In the genomic region with DNA sequence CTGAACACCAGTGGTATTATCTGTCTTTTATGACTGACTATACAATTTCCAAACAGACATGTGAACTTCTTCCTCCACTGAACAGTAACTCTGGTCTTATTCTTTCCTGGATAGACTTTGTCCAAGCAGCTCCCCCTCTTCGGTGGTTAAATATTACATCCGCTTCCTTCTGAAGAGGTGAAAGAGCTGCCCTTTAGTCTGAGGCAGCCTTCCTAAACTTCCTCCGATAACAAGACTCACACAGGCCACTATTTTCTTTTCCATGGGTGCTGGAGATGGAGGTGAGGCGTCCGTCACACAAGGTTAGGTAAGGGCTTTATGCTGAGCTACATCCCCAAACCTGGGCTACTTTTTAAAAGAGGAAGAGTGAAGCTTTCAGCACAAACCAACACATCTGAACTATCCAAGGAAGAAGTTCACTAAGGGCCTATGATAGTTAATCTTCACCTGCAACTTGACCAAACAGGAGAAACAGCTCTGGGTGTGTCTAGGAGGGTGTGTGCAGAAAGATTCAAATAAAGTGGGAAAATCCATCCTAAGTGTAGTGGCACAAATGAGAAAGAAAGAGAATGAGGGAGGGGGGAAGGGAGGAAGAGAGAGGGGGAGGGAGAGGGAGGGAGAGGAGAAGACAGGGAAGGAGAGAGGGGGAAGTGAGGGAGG, we compare ENCODE assay signal across 28 mouse cellular contexts. TPM values are rescaled to one million over a fixed set of nuclear protein-coding genes. Genes with fewer than 3 reads are reported as not detected.
DNase-seq lines count a peak whose midpoint lies in the region; ATAC-seq and TF ChIP-seq lines count a peak whose summit lies in the region.
"Had no signal": no experiment of that assay in that cellular context is flagged by ENCODE, and none has a peak within 500 bp of the region (broad histone marks: within the 10 kb centered on the region; RNA-seq: fewer than 3 reads in every experiment).

No protein-coding gene starts in this region.

- no peak overlapping the region for H3K9ac ChIP-seq in intestine, embryonic 14.5 days (ENCODE audit: low read length)
- H3K9ac ChIP-seq in kidney, postnatal 0 days (ENCODE audit: low read depth, low read length), result no peak overlapping the region
- H3K9ac ChIP-seq in stomach, embryonic 15.5 days, result no peak overlapping the region
- no peak overlapping the region for H3K9ac ChIP-seq in liver, postnatal 0 days (replicated peaks)
- H3K9ac ChIP-seq: hindbrain, embryonic 12.5 days; limb, embryonic 12.5 days; midbrain, embryonic 12.5 days; neural tube, embryonic 15.5 days had no signal

- TF ChIP-seq POLR2A in kidney, adult 2 months (IDR thresholded peaks at IDR 0.05; ENCODE audit: low read depth, low read length), result no peak

- ATAC-seq in intestine, embryonic 14.5 days (replicated peaks; ENCODE audit: low FRiP score, low TSS enrichment, low read depth), result peak; percentile 84
- peak; percentile 48 for ATAC-seq in kidney, postnatal 0 days (replicated peaks; ENCODE audit: low FRiP score, low read depth)
- ATAC-seq in stomach, embryonic 15.5 days (ENCODE audit: insufficient read depth, low FRiP score, low read depth), result peak; percentile 39; the same call in 1 of the 2 replicates
- ATAC-seq in megakaryocyte progenitor cell, adult 5-6 weeks (replicated peaks; ENCODE audit: poor library complexity), result no peak
- no peak for ATAC-seq in liver, postnatal 0 days
- ATAC-seq: forebrain, embryonic 16.5 days had no signal

- H3K4me3 ChIP-seq in intestine, embryonic 14.5 days (ENCODE audit: low read depth, low read length), result no peak overlapping the region
- peak overlapping the region; percentile 22; the same call in 1 of the 2 replicates for H3K4me3 ChIP-seq in kidney, adult 2 months (ENCODE audit: insufficient read depth, low read depth, low read length)
- no peak overlapping the region for H3K4me3 ChIP-seq in kidney, postnatal 0 days (replicated peaks; ENCODE audit: low read depth, low read length)
- H3K4me3 ChIP-seq in stomach, embryonic 15.5 days (replicated peaks), result no peak overlapping the region
- no peak overlapping the region for H3K4me3 ChIP-seq in midbrain, embryonic 10.5 days
- H3K4me3 ChIP-seq in liver, postnatal 0 days (ENCODE audit: low read depth, low read length), result no peak overlapping the region
- H3K4me3 ChIP-seq: embryonic facial prominence, embryonic 10.5 days; hindbrain, embryonic 12.5 days; layer of hippocampus, adult 2 months; limb, embryonic 12.5 days; midbrain, embryonic 12.5 days; neural tube, embryonic 15.5 days had no signal

- H3K27ac ChIP-seq in intestine, embryonic 14.5 days (ENCODE audit: low read depth), result peak overlapping the region; percentile 69
- H3K27ac ChIP-seq in kidney, adult 2 months (ENCODE audit: insufficient read depth, low read depth, low read length), result peak overlapping the region; percentile 99
- peak overlapping the region; percentile 75; the same call in 1 of the 2 replicates for H3K27ac ChIP-seq in kidney, postnatal 0 days
- peak overlapping the region; percentile 40 for H3K27ac ChIP-seq in stomach, embryonic 15.5 days
- no peak overlapping the region for H3K27ac ChIP-seq in midbrain, embryonic 10.5 days (replicated peaks)
- H3K27ac ChIP-seq in liver, postnatal 0 days (ENCODE audit: low read depth), result no peak overlapping the region
- H3K27ac ChIP-seq: embryonic facial prominence, embryonic 10.5 days; hindbrain, embryonic 12.5 days; layer of hippocampus, adult 2 months; limb, embryonic 12.5 days; midbrain, embryonic 12.5 days; neural tube, embryonic 15.5 days had no signal

- 64% methylated on average over 5 of the region's 5 CpGs for WGBS in intestine, embryonic 14.5 days
- 31% methylated on average over 5 of the region's 5 CpGs for WGBS in kidney, adult 2 months
- WGBS in kidney, postnatal 0 days, result 21% methylated on average over 5 of the region's 5 CpGs
- WGBS in stomach, embryonic 15.5 days, result 62% methylated on average over 5 of the region's 5 CpGs
- 92% methylated on average over 5 of the region's 5 CpGs for WGBS in midbrain, embryonic 10.5 days
- 62% methylated on average over 5 of the region's 5 CpGs for WGBS in liver, postnatal 0 days (ENCODE audit: insufficient replicate concordance)

- no peak overlapping the region for H3K4me2 ChIP-seq in intestine, embryonic 14.5 days (ENCODE audit: low read length)
- H3K4me2 ChIP-seq in kidney, postnatal 0 days (ENCODE audit: low read length), result no peak overlapping the region
- H3K4me2 ChIP-seq in stomach, embryonic 15.5 days, result no peak overlapping the region
- H3K4me2 ChIP-seq in liver, postnatal 0 days (ENCODE audit: low read depth, low read length), result no peak overlapping the region
- H3K4me2 ChIP-seq: hindbrain, embryonic 12.5 days; limb, embryonic 12.5 days; liver, embryonic 11.5 days; midbrain, embryonic 12.5 days; neural tube, embryonic 15.5 days had no signal

- no peak for TF ChIP-seq CTCF in kidney, adult 2 months (conservative IDR thresholded peaks at IDR 0.05; ENCODE audit: insufficient read depth, insufficient read length, low read depth, low read length)
- no peak for TF ChIP-seq CTCF in kidney, postnatal 0 days (IDR thresholded peaks at IDR 0.05; ENCODE audit: low read depth)
- no peak for TF ChIP-seq CTCF in liver, postnatal 0 days (IDR thresholded peaks at IDR 0.05; ENCODE audit: low read depth)

- H3K4me1 ChIP-seq in intestine, embryonic 14.5 days (replicated peaks; ENCODE audit: control insufficient read depth, insufficient read depth, low read length), result no peaks in the 10 kb centered on the region
- H3K4me1 ChIP-seq in kidney, adult 2 months (ENCODE audit: control insufficient read depth, insufficient read depth, low read length), result peaks cover 16% of the 10 kb centered on the region
- H3K4me1 ChIP-seq in kidney, postnatal 0 days (replicated peaks; ENCODE audit: insufficient read depth, low read length), result no peaks in the 10 kb centered on the region
- no peaks in the 10 kb centered on the region for H3K4me1 ChIP-seq in stomach, embryonic 15.5 days
- H3K4me1 ChIP-seq in midbrain, embryonic 10.5 days, result no peaks in the 10 kb centered on the region
- H3K4me1 ChIP-seq in liver, postnatal 0 days (ENCODE audit: insufficient read depth), result no peaks in the 10 kb centered on the region
- H3K4me1 ChIP-seq: embryonic facial prominence, embryonic 10.5 days; hindbrain, embryonic 12.5 days; limb, embryonic 12.5 days; midbrain, embryonic 12.5 days; neural tube, embryonic 15.5 days had no signal

- DNase-seq in intestine, embryonic 14.5 days (ENCODE audit: low spot score), result peak; percentile 66
- peak; percentile 90 for DNase-seq in kidney, adult 2 months
- DNase-seq in kidney, postnatal 0 days (ENCODE audit: low spot score), result peak; percentile 55
- no peak for DNase-seq in midbrain, embryonic 10.5 days (ENCODE audit: low spot score)
- DNase-seq in liver, postnatal 0 days, result no peak
- no peak for DNase-seq in cerebellum, postnatal 14 days
- DNase-seq: adrenal gland, postnatal 36 days; cerebellum, adult 9-11 months; gastrocnemius, postnatal 36 days; layer of hippocampus, postnatal 36 days; lung, adult 18-20 months; lung, postnatal 10 days; spleen, adult 18-20 months; thymus, postnatal 4 days had no signal

- no peaks in the 10 kb centered on the region for H3K36me3 ChIP-seq in intestine, embryonic 14.5 days (ENCODE audit: control insufficient read depth, insufficient read depth, low read length)
- no peaks in the 10 kb centered on the region; the same call in 1 of the 2 replicates for H3K36me3 ChIP-seq in kidney, adult 2 months (ENCODE audit: control insufficient read depth, insufficient read depth, low read length)
- no peaks in the 10 kb centered on the region for H3K36me3 ChIP-seq in kidney, postnatal 0 days (ENCODE audit: insufficient read depth, low read length)
- no peaks in the 10 kb centered on the region for H3K36me3 ChIP-seq in stomach, embryonic 15.5 days
- no peaks in the 10 kb centered on the region for H3K36me3 ChIP-seq in midbrain, embryonic 10.5 days
- H3K36me3 ChIP-seq in liver, postnatal 0 days (replicated peaks; ENCODE audit: insufficient read depth, low read length), result no peaks in the 10 kb centered on the region
- H3K36me3 ChIP-seq: embryonic facial prominence, embryonic 10.5 days; hindbrain, embryonic 12.5 days; limb, embryonic 12.5 days; midbrain, embryonic 12.5 days; neural tube, embryonic 15.5 days had no signal

- H3K27me3 ChIP-seq in intestine, embryonic 14.5 days (replicated peaks; ENCODE audit: control insufficient read depth, insufficient read depth, low read length), result no peaks in the 10 kb centered on the region
- no peaks in the 10 kb centered on the region for H3K27me3 ChIP-seq in kidney, adult 2 months (replicated peaks; ENCODE audit: control insufficient read depth, insufficient read depth, low read length)
- H3K27me3 ChIP-seq in kidney, postnatal 0 days (ENCODE audit: insufficient read depth, low read length), result no peaks in the 10 kb centered on the region
- 0 out of 2 replicates have a peak, but pooled peaks cover 5% of the 10 kb centered on the region for H3K27me3 ChIP-seq in stomach, embryonic 15.5 days (replicated peaks)
- 0 out of 2 replicates have a peak, but pooled peaks cover 11% of the 10 kb centered on the region for H3K27me3 ChIP-seq in midbrain, embryonic 10.5 days (ENCODE audit: low read depth, poor library complexity, severe bottlenecking)
- H3K27me3 ChIP-seq in liver, postnatal 0 days (ENCODE audit: insufficient read depth, low read length), result 0 out of 2 replicates have a peak, but pooled peaks cover 5% of the 10 kb centered on the region
- H3K27me3 ChIP-seq: hindbrain, embryonic 12.5 days; midbrain, embryonic 12.5 days; neural tube, embryonic 15.5 days had no signal

- peaks cover 6% of the 10 kb centered on the region; the same call in 1 of the 2 replicates for H3K9me3 ChIP-seq in intestine, embryonic 14.5 days (ENCODE audit: control insufficient read depth, low read length)
- no peaks in the 10 kb centered on the region for H3K9me3 ChIP-seq in kidney, postnatal 0 days (replicated peaks; ENCODE audit: low read length)
- H3K9me3 ChIP-seq in stomach, embryonic 15.5 days, result no peaks in the 10 kb centered on the region
- no peaks in the 10 kb centered on the region for H3K9me3 ChIP-seq in midbrain, embryonic 10.5 days (replicated peaks)
- H3K9me3 ChIP-seq in liver, postnatal 0 days (ENCODE audit: low read length), result peaks cover 6% of the 10 kb centered on the region; the same call in 1 of the 2 replicates
- H3K9me3 ChIP-seq: limb, embryonic 12.5 days; midbrain, embryonic 12.5 days; neural tube, embryonic 15.5 days had no signal

- no peak for TF ChIP-seq EP300 in liver, postnatal 0 days (IDR thresholded peaks at IDR 0.05; ENCODE audit: low read depth)

RNA-seq across cellular contexts. Expression of gene Tmem174, which starts 1.4 kb away (rescaled TPM):
- 0.15 and 0.20 TPM in 2 replicates for polyA plus RNA-seq in intestine, embryonic 14.5 days (2014; fragmentation: Nextera tagmentation; extraction: Ambion mirVana)
- 424 and 448 TPM in 2 replicates for polyA plus RNA-seq in kidney, adult 2 months (2012; rRNA removed)
- 102 and 105 TPM in 2 replicates for polyA plus RNA-seq in kidney, postnatal 0 days (2015; fragmentation: Nextera tagmentation; extraction: Ambion mirVana)
- polyA plus RNA-seq in stomach, embryonic 15.5 days (2015; fragmentation: Nextera tagmentation; extraction: Ambion mirVana), result not detected in 2 replicates
- not detected in 2 replicates for total RNA-seq in megakaryocyte progenitor cell, adult 5-6 weeks (2015)
- total RNA-seq in megakaryocyte progenitor cell, adult 5-6 weeks (2017), result not detected in 2 replicates
- polyA plus RNA-seq in midbrain, embryonic 10.5 days (2016; fragmentation: Nextera tagmentation; extraction: Ambion mirVana), result 0.05 TPM in 1 of 2 replicates, not detected in the other
- polyA plus RNA-seq in liver, postnatal 0 days (2015; fragmentation: Nextera tagmentation; extraction: Ambion mirVana), result not detected in 2 replicates
- total RNA-seq: adrenal gland, postnatal 36 days; gastrocnemius, postnatal 36 days; heart, adult 8-10 months; heart, postnatal 25 days; left cerebral cortex, postnatal 10 days had no signal
- polyA plus RNA-seq: embryonic facial prominence, embryonic 10.5 days; forebrain, embryonic 16.5 days; heart, embryonic 14.5 days; hindbrain, embryonic 12.5 days; limb, embryonic 12.5 days; liver, embryonic 11.5 days; midbrain, embryonic 12.5 days; neural tube, embryonic 15.5 days had no signal

RNA-seq across cellular contexts. Expression of gene Tmem171, which starts 56.0 kb away (rescaled TPM):
- 18.1 and 19.7 TPM in 2 replicates for polyA plus RNA-seq in intestine, embryonic 14.5 days (2014; fragmentation: Nextera tagmentation; extraction: Ambion mirVana)
- 25.5 TPM in 2 replicates for polyA plus RNA-seq in kidney, adult 2 months (2012; rRNA removed)
- polyA plus RNA-seq in kidney, postnatal 0 days (2015; fragmentation: Nextera tagmentation; extraction: Ambion mirVana), result 21.5 and 24.6 TPM in 2 replicates
- 8.4 and 13.7 TPM in 2 replicates for polyA plus RNA-seq in stomach, embryonic 15.5 days (2015; fragmentation: Nextera tagmentation; extraction: Ambion mirVana)
- 0.57 TPM in 1 of 2 replicates, not detected in the other for total RNA-seq in megakaryocyte progenitor cell, adult 5-6 weeks (2015)
- total RNA-seq in megakaryocyte progenitor cell, adult 5-6 weeks (2017), result not detected in 2 replicates
- polyA plus RNA-seq in midbrain, embryonic 10.5 days (2016; fragmentation: Nextera tagmentation; extraction: Ambion mirVana), result not detected in 2 replicates
- 0.33 and 0.35 TPM in 2 replicates for polyA plus RNA-seq in liver, postnatal 0 days (2015; fragmentation: Nextera tagmentation; extraction: Ambion mirVana)
- polyA plus RNA-seq: embryonic facial prominence, embryonic 10.5 days; forebrain, embryonic 16.5 days; midbrain, embryonic 12.5 days; neural tube, embryonic 15.5 days had no signal

Comparison
In these comparisons a context has a peak if more than half of its experiments do, and no peak if none do; other contexts are left out.
1. ATAC-seq: peak in intestine, embryonic 14.5 days (single experiment), kidney, postnatal 0 days (single experiment) and stomach, embryonic 15.5 days (single experiment); none in megakaryocyte progenitor cell, adult 5-6 weeks (single experiment) and liver, postnatal 0 days (single experiment).
2. DNase-seq: peak in intestine, embryonic 14.5 days (single experiment), kidney, adult 2 months (single experiment) and kidney, postnatal 0 days (single experiment); none in midbrain, embryonic 10.5 days (single experiment), liver, postnatal 0 days (single experiment) and cerebellum, postnatal 14 days (0 of 2).
3. H3K27ac ChIP-seq: peak in intestine, embryonic 14.5 days (single experiment), kidney, adult 2 months (single experiment), kidney, postnatal 0 days (single experiment) and stomach, embryonic 15.5 days (single experiment); none in midbrain, embryonic 10.5 days (single experiment) and liver, postnatal 0 days (single experiment).
4. RNA of gene Tmem174, which starts 1.4 kb away (polyA plus RNA-seq): 424 to 448 TPM in kidney, adult 2 months and 102 to 105 TPM in kidney, postnatal 0 days; 0.15 to 0.20 TPM in intestine, embryonic 14.5 days, 0.05 TPM in midbrain, embryonic 10.5 days, not detected in stomach, embryonic 15.5 days and not detected in liver, postnatal 0 days; every median in the first group is over 10 times any median in the second.